Mouse (Mus musculus) neural tube, embryonic 14.5 days (tissue): ENCODE measurements around the gene Aff1. TPM values are rescaled to one million over a fixed set of nuclear protein-coding genes. Genes with fewer than 3 reads are reported as not detected.
A peak's percentile ranks its signal among the peaks of the same experiment; 100 is the strongest.

Experiments used
- ATAC-seq: fragments of 200-750 bp; cut with Nextera tagmentation; 2 replicates; pipeline ENCODE4 v1.8.0; 2017; ENCODE audit warnings: low read depth, mild to moderate bottlenecking, moderate TSS enrichment, moderate library complexity
- H3K27ac ChIP-seq: fragments of 300-500 bp; sonication (generic); 2 replicates; pipeline ENCODE4 v1.5.1; 2014; ENCODE audit warnings: low read depth, mild to moderate bottlenecking, control low read depth, low read length, moderate library complexity, mixed read lengths
- H3K27me3 ChIP-seq: fragments of 300-500 bp; sonication (generic); 2 replicates; pipeline ENCODE4 v1.6.1; 2014; ENCODE audit warnings: low read length; ENCODE audit not compliant: control insufficient read depth, insufficient read depth
- H3K36me3 ChIP-seq: fragments of 300-500 bp; sonication (generic); 2 replicates; pipeline ENCODE4 v1.6.1; 2014; ENCODE audit warnings: low read length, mixed read lengths; ENCODE audit not compliant: control insufficient read depth, insufficient read depth
- H3K4me1 ChIP-seq: fragments of 300-500 bp; sonication (generic); 2 replicates; pipeline ENCODE4 v1.6.1; 2014; ENCODE audit warnings: low read length; ENCODE audit not compliant: control insufficient read depth, insufficient read depth
- H3K4me2 ChIP-seq: fragments of 300-500 bp; sonication (generic); 2 replicates; pipeline ENCODE4 v1.6.1; 2014; ENCODE audit warnings: mild to moderate bottlenecking, low read depth, low read length, control low read depth
- H3K4me3 ChIP-seq: fragments of 300-500 bp; sonication (generic); 2 replicates; pipeline ENCODE4 v1.5.1; 2014; ENCODE audit warnings: low read depth, low read length, control low read depth, mixed read lengths
- H3K9ac ChIP-seq: fragments of 300-500 bp; sonication (generic); replicated peaks from 2 replicates; pipeline ENCODE4 v1.6.1; 2014; ENCODE audit warnings: low read depth, mild to moderate bottlenecking, control low read depth, low read length, mixed read lengths
- H3K9me3 ChIP-seq: fragments of 300-500 bp; sonication (generic); 2 replicates; pipeline ENCODE4 v1.6.1; 2016; ENCODE audit warnings: low read length; ENCODE audit not compliant: control insufficient read depth
- WGBS: fragments of 180-500 bp; shearing (Covaris S2); extraction: QIAGEN DNeasy Blood & Tissue Kit; methylation state at CpG from one replicate; pipeline ENCODE4 v1.1.7; 2014; 5-methylcytosine and 5-hydroxymethylcytosine counted together
- polyA plus RNA-seq: library from polyadenylated mRNA; unstranded; fragments of >200 nt; fragmentation: Nextera tagmentation; extraction: Ambion mirVana; gene quantifications from 2 replicates; pipeline ENCODE4 v1.2.1, GENCODE M21; 2014

The Aff1 gene
- polyA plus RNA-seq, 1 experiment from 2014 or later, result 2.1 TPM

DNA sequence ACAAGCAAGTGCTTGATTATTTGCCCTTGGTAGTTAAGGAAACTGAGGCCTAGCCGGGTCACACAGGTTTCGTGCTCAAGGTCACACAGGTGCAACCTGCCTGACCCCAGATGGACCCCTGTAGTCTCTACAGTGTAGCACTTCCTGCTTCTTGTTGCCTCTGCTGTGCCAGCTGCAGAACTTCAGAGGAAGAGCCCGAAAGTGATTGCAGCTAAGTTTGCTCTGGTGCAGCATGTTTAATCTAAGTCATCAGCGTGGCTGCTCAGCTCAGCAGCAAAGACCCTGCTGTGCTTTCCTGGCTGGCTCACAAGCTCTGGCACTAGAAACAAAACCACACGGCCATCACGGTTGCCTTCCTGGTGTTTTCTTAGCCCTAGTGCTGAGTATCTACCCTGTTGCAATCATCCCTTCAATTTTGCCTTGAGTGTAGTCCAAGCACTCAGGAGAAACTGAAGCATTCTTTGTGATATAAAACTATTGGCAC lies 64.1 kb downstream of the Aff1 start:
- WGBS, result 67% methylated on average over 6 of the region's 6 CpGs
- ATAC-seq, result no peak
- H3K4me2 ChIP-seq, result no peak overlapping the region
- 0 out of 2 replicates have a peak, but pooled peaks cover 2% of the 10 kb centered on the region for H3K27me3 ChIP-seq
- H3K9me3 ChIP-seq, result no peaks in the 10 kb centered on the region
- no peak overlapping the region for H3K4me3 ChIP-seq
- no peak overlapping the region for H3K27ac ChIP-seq
- no peaks in the 10 kb centered on the region for H3K36me3 ChIP-seq
- H3K9ac ChIP-seq, result no peak overlapping the region
- H3K4me1 ChIP-seq, result peaks cover 13% of the 10 kb centered on the region

DNA sequence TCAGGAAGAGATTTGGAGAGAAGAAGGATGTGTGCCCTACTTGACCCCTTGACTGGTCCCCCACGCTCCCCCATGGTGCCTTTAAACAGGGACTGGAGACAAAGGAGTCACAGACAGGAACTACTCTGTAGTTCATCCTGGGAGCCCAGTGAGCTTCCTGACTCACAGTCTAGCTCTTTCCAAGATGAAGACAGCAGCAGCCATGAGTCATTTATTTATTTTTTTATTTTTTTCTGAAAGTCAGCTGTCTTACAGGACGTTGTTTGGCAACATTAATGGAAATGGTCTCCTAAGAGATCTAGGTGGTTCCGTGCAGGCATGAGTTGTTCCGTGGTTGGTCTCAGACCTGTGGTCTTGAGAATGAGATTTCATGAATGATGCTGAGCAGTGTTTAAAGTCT lies 66.3 kb downstream of the Aff1 start:
- Histone ChIP-seq H3K4me2 (no peak overlapping the region), H3K9ac (no peak overlapping the region), H3K27me3 (0 out of 2 replicates have a peak, but pooled peaks cover 2% of the 10 kb centered on the region), H3K4me3 (no peak overlapping the region), H3K36me3 (no peaks in the 10 kb centered on the region), H3K4me1 (peaks cover 13% of the 10 kb centered on the region), H3K27ac (no peak overlapping the region), H3K9me3 (no peaks in the 10 kb centered on the region)
- 72% methylated on average over 4 of the region's 4 CpGs for WGBS
- ATAC-seq, result no peak

DNA sequence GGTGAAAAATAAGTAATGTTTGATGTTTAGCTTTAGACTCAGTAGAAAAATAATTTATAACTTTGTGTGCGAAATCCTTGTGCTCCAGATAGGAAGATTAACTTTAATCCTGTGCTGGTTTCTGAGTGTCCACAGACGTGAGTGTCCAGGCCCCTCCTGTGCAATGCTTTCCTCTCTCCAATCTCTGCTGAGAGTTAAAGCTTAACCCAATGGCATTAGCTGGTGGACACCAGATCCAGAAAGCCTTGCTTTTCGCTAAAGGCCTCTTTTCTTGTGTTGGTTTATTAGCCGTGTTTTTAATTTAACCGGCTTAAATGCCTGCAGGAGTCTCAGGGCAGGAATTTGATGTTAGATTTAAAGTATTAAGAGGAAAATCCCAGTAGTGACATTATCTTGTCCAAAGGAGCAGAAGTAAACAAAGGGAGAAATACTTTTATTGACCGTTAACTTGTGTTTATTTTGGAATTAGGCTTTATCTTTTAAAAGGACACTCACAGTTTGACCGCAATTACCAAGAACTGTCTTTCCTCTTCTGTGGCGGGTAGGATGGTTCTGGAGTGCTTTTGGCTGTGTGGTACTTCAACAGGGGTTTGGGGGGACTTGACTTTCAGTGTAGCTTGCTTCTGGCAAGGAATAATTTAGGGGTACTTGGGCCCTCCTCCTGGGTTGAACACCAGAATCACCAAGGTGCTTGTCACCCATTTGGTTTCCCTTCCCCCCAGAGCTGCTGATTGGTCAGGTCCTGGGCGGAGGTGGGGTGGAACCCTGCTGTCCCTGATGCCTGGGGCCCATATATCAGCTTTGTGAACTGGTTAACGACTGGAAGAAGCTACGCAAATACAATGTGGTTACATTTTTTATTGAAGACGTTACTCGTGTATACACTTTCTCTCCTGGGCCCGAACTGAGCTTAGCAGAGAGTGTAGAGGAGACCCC lies 67.6 kb downstream of the Aff1 start:
- ATAC-seq, result no peak

DNA sequence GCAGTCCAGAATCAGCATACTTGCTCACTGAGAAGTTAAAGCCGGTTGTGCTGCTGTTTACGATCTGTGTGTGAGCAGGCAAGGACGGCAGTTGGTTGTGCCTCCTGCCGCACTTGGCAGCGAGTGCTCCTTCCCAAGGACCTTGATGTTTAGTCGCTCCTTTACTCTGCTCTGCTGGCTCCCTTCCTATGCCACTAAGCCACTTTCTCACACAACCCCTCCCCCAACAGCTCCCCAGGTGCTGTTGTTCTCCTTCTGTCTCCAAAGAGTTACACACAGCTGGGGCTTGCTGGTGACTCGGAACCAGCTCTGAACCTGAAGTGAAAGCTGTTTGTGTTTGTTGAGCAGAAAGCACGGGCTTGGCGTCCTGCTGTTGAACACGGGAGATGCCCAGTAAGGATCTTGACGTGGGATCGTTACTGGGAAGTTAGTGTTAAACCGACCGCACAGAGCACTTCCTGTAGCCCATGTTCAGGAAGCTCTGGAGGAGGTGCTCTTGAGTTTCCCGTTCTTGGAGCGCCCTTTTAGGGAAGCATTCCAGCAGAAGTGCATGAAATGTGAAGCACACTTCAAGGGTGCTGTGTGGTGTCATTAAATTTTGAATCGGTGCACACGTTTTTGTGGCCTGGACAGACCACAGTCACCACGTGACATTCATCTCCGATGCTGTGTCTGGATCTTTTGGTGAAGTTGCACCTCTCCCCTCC lies 68.4 kb downstream of the Aff1 start:
- peak overlapping the region; percentile 25 for H3K4me3 ChIP-seq
- H3K9me3 ChIP-seq, result no peaks in the 10 kb centered on the region
- peak overlapping the region; percentile 16; the same call in 1 of the 2 replicates for H3K9ac ChIP-seq
- H3K36me3 ChIP-seq, result no peaks in the 10 kb centered on the region
- peak; percentile 44; the same call in 1 of the 2 replicates for ATAC-seq
- peak overlapping the region; percentile 22; the same call in 1 of the 2 replicates for H3K27ac ChIP-seq
- 2% methylated on average over 20 of the region's 20 CpGs for WGBS
- H3K4me2 ChIP-seq, result peak overlapping the region; percentile 60
- no peaks in the 10 kb centered on the region for H3K27me3 ChIP-seq
- peaks cover 13% of the 10 kb centered on the region for H3K4me1 ChIP-seq

More for the DNA sequence above, 67.6 kb downstream of the Aff1 start:
- Histone ChIP-seq H3K27me3 (0 out of 2 replicates have a peak, but pooled peaks cover 2% of the 10 kb centered on the region), H3K4me2 (peak overlapping the region; percentile 60), H3K27ac (no peak overlapping the region), H3K9ac (peak overlapping the region; percentile 16; the same call in 1 of the 2 replicates), H3K36me3 (no peaks in the 10 kb centered on the region), H3K9me3 (no peaks in the 10 kb centered on the region), H3K4me3 (no peak overlapping the region), H3K4me1 (peaks cover 13% of the 10 kb centered on the region)
- 37% methylated on average over 14 of the region's 14 CpGs for WGBS

DNA sequence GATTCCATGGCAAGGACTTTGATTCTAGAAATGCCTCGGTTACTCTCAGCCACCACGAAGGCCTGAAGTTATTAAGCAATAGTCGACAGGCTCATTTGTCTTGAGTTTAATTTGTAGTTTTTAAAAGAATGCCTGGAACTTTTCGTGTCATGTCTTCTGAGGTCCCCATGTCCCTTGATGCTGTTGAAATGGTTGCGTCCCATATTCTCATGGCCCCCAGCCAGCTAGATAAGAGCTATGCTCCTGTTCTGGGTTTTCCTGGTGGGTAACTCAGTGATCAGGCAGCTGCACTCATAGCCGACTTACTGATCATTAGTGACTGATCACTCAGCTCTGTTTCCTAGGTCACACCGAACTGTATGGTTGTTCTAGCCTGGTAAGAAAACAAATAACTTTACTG lies 69.6 kb downstream of the Aff1 start:
- H3K4me3 ChIP-seq, result no peak overlapping the region
- 83% methylated on average over 7 of the region's 7 CpGs for WGBS
- peaks cover 13% of the 10 kb centered on the region for H3K4me1 ChIP-seq
- H3K36me3 ChIP-seq, result no peaks in the 10 kb centered on the region
- no peak for ATAC-seq
- no peak overlapping the region for H3K27ac ChIP-seq
- H3K9ac ChIP-seq, result no peak overlapping the region
- no peaks in the 10 kb centered on the region for H3K9me3 ChIP-seq
- no peak overlapping the region for H3K4me2 ChIP-seq
- H3K27me3 ChIP-seq, result no peaks in the 10 kb centered on the region

DNA sequence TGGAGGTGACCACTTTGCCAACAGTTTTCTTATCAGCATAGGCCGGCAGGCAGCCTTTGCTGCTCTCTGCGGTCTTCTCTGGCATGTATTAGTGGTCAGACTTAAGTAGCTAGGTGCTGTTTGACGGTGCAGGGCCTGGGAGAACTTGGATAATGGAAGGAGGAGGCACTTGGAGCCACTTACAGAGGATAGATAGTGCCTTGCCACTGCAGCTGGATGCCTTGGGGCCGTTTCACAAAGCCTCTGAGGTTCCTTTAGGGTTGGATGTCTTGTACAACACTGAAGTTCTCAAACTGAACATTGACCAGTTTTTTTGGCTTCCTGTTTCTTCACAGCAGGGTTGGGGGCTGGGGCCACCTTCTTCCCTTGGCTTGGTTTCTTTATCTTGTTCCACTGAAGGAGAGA lies 70.7 kb downstream of the Aff1 start:
- Histone ChIP-seq H3K4me2 (no peak overlapping the region), H3K9ac (no peak overlapping the region), H3K27ac (no peak overlapping the region), H3K36me3 (no peaks in the 10 kb centered on the region), H3K27me3 (no peaks in the 10 kb centered on the region), H3K9me3 (no peaks in the 10 kb centered on the region), H3K4me1 (peaks cover 13% of the 10 kb centered on the region), H3K4me3 (no peak overlapping the region)
- no peak for ATAC-seq
- WGBS, result 87% methylated on average over 4 of the region's 4 CpGs

DNA sequence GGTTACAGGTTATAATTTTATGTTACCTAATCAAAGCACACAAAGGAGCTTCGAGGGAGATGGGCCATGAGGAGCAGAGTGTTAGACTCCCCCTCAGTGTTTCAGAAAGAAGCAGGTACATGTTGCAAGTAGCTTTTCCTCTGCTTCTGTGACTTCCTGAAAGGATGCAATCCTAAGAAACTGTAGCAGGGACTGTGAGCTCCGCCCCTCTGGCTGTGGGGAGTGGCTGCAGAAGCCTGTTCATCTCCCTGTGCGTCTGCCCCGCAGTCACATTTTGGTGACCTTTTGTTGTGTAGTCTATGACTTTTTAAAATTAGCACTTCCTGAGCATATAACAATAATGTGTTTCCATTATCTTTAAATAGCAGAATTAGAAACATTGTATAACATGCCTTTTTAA lies 73.2 kb downstream of the Aff1 start:
- 94% methylated on average over 4 of the region's 4 CpGs for WGBS
- no peak overlapping the region for H3K4me2 ChIP-seq
- no peaks in the 10 kb centered on the region for H3K36me3 ChIP-seq
- H3K9me3 ChIP-seq, result no peaks in the 10 kb centered on the region
- H3K4me1 ChIP-seq, result peaks cover 7% of the 10 kb centered on the region
- no peak overlapping the region for H3K27ac ChIP-seq
- H3K27me3 ChIP-seq, result no peaks in the 10 kb centered on the region
- no peak overlapping the region for H3K9ac ChIP-seq
- no peak overlapping the region for H3K4me3 ChIP-seq
- ATAC-seq, result no peak

DNA sequence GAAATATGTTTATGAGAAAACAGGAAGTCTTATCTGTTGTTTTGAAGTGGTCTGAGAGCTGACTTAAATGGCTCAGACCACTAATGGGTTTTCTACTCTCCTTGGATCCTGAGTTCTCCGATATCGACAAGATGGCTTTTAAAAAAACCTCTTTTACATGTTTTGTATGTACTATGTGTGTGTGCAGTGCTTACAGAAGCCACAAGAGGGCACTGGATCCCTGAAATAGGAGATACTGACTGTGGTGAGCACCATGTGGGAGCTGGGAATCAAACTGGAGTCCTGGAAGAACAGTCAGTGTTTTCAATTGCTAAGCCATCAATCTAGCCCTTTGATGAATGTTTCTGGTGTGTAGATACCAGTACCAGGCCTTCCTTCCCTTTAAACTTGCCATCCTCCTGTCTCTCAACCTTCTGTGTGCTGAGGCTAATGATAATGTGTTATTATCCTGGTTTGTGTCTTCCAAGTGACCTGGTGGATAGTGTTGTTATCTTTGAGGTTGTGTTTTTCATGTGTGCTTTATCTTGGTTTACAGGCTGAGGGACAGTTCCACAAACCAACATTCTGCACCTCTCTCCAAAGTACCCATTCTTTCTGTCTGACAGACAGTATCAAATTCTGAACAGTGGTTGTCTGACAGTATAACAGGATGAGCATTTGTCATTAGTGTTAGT lies 73.7 kb downstream of the Aff1 start:
- WGBS, result 100% methylated on average over 2 of the region's 2 CpGs
- no peak for ATAC-seq

More for the DNA sequence above, 73.7 kb downstream of the Aff1 start:
- peaks cover 1% of the 10 kb centered on the region; the same call in 1 of the 2 replicates for H3K4me1 ChIP-seq
- no peaks in the 10 kb centered on the region for H3K36me3 ChIP-seq
- H3K9ac ChIP-seq, result no peak overlapping the region
- H3K27me3 ChIP-seq, result no peaks in the 10 kb centered on the region
- H3K4me3 ChIP-seq, result no peak overlapping the region
- no peak overlapping the region for H3K27ac ChIP-seq
- no peaks in the 10 kb centered on the region for H3K9me3 ChIP-seq
- no peak overlapping the region for H3K4me2 ChIP-seq
